Mouse (Mus musculus): ENCODE measurements around the gene Myo1a. TPM values are rescaled to one million over a fixed set of nuclear protein-coding genes. Genes with fewer than 3 reads are reported as not detected.
"Not testable (repeated sequence)": the region's sequence is repeated elsewhere in the genome, so short reads cannot be mapped to it uniquely, and the experiment has no call there.

Gene Myo1a
- polyA plus RNA-seq (2015; fragmentation: Nextera tagmentation; extraction: Ambion mirVana) = 0.31 and 0.42 TPM in 2 replicates

DNA sequence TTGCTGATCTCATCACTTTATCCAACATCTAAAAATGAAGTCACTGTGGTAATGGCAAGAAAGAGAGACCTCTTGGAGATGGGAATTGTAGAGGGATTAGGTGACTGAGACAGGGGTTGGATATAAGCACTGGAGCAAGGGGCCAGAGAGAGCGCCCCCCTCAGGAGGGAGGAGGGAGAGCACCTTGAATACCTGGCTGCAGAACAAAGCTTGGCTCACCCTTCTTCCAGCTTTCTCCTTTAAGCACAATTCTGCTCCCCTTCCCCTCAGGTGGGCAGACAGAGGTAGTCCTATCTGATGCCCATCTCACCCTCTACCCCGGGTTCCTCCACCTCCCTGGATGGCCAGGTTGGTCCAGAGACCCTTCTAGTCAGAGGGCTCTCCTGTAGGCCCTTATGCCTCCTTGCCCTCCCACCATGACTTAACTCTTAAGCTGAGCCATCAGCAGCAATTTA is at the start of gene Myo1a:
Gene Myo1a, plus strand, starts transcription at position 405 of the 455 bp plus-strand sequence.
- no peak within 1 kb of the TSS for H3K9ac ChIP-seq
- WGBS = 69% methylated on average over 2 of the region's 2 CpGs

GRCm38 (mm10) chr10:127657617-127658016 is 47.4 kb upstream of the Myo1a start:
- not testable (repeated sequence) for H3K4me2 ChIP-seq (replicated peaks); H3K27me3 ChIP-seq; H3K9me3 ChIP-seq; ATAC-seq (ENCODE audit: low FRiP score, low read depth); H3K27ac ChIP-seq; H3K9ac ChIP-seq; H3K4me3 ChIP-seq
- Histone ChIP-seq H3K36me3 (peaks cover 43% of the 10 kb centered on the region), H3K4me1 (peaks cover 30% of the 10 kb centered on the region)
- WGBS = 51% methylated on average over 6 of the region's 6 CpGs

More for the DNA sequence above, at the start of gene Myo1a:
- Histone ChIP-seq H3K4me1 (no peaks in the 10 kb centered on the region), H3K4me2 (replicated peaks) (no peak within 1 kb of the TSS), H3K27me3 (no peaks in the 10 kb centered on the region), H3K36me3 (peaks cover 6% of the 10 kb centered on the region; the same call in 1 of the 2 replicates), H3K9me3 (no peaks in the 10 kb centered on the region), H3K4me3 (no peak within 1 kb of the TSS), H3K27ac (no peak within 1 kb of the TSS)
- ATAC-seq (ENCODE audit: low FRiP score, low read depth) = no peak

DNA sequence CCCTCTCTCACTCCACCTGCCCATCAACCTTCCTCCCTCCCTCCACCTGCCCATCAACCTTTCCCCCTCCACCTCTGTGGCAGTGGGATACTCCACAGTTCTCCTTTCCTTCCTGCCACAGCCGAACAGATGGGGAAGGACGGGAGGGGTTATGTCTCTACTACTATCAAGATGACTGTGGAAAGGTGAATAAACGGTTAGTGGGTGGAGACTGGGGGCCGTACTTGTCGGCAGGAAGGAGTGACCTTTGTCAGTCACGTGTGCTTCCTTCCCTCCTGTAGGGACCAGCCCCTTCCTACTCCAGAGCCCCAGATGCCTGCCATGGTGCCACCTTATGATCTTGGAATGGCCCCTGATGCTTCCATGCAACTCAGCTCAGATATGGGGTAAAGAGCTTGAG is 46.9 kb upstream of the Myo1a start:
- Histone ChIP-seq H3K27me3 (no peaks in the 10 kb centered on the region), H3K4me2 (replicated peaks) (0 out of 2 replicates have a peak overlapping the region, but pooled peaks have one; percentile 3), H3K4me1 (peaks cover 34% of the 10 kb centered on the region), H3K9me3 (no peaks in the 10 kb centered on the region), H3K9ac (no peak overlapping the region), H3K4me3 (no peak overlapping the region), H3K36me3 (peaks cover 47% of the 10 kb centered on the region), H3K27ac (no peak overlapping the region)
- ATAC-seq (ENCODE audit: low FRiP score, low read depth) = no peak
- 19% methylated on average over 6 of the region's 6 CpGs for WGBS

GRCm38 (mm10) chr10:127659551-127659950 is 45.4 kb upstream of the Myo1a start:
- no peak overlapping the region for H3K4me3 ChIP-seq
- 0 out of 2 replicates have a peak overlapping the region, but pooled peaks have one; percentile 2 for H3K9ac ChIP-seq
- H3K27ac ChIP-seq = no peak overlapping the region
- ATAC-seq (ENCODE audit: low FRiP score, low read depth) = no peak
- no peaks in the 10 kb centered on the region for H3K27me3 ChIP-seq
- H3K4me1 ChIP-seq = peaks cover 49% of the 10 kb centered on the region
- H3K4me2 ChIP-seq (replicated peaks) = no peak overlapping the region
- no peaks in the 10 kb centered on the region for H3K9me3 ChIP-seq
- H3K36me3 ChIP-seq = peaks cover 61% of the 10 kb centered on the region
- WGBS = 58% methylated on average over 1 of the region's 1 CpGs

GRCm38 (mm10) chr10:127661291-127661914 is 43.6 kb upstream of the Myo1a start:
- 27% methylated on average over 14 of the region's 14 CpGs for WGBS
- Histone ChIP-seq H3K9ac (peak overlapping the region; percentile 56), H3K9me3 (no peaks in the 10 kb centered on the region), H3K27me3 (no peaks in the 10 kb centered on the region), H3K4me1 (peaks cover 55% of the 10 kb centered on the region), H3K27ac (peak overlapping the region; percentile 85; the same call in 1 of the 2 replicates), H3K36me3 (peaks cover 55% of the 10 kb centered on the region), H3K4me3 (peak overlapping the region; percentile 25), H3K4me2 (replicated peaks) (peak overlapping the region; percentile 94)
- no peak for ATAC-seq (ENCODE audit: low FRiP score, low read depth)

GRCm38 (mm10) chr10:127661915-127662663 is 42.9 kb upstream of the Myo1a start:
- WGBS = 9% methylated on average over 16 of the region's 16 CpGs
- Histone ChIP-seq H3K9ac (peak overlapping the region; percentile 56), H3K27me3 (no peaks in the 10 kb centered on the region), H3K27ac (peak overlapping the region; percentile 85), H3K4me2 (replicated peaks) (peak overlapping the region; percentile 94), H3K4me1 (peaks cover 55% of the 10 kb centered on the region), H3K36me3 (peaks cover 55% of the 10 kb centered on the region), H3K9me3 (no peaks in the 10 kb centered on the region), H3K4me3 (peak overlapping the region; percentile 25)
- no peak for ATAC-seq (ENCODE audit: low FRiP score, low read depth)

DNA sequence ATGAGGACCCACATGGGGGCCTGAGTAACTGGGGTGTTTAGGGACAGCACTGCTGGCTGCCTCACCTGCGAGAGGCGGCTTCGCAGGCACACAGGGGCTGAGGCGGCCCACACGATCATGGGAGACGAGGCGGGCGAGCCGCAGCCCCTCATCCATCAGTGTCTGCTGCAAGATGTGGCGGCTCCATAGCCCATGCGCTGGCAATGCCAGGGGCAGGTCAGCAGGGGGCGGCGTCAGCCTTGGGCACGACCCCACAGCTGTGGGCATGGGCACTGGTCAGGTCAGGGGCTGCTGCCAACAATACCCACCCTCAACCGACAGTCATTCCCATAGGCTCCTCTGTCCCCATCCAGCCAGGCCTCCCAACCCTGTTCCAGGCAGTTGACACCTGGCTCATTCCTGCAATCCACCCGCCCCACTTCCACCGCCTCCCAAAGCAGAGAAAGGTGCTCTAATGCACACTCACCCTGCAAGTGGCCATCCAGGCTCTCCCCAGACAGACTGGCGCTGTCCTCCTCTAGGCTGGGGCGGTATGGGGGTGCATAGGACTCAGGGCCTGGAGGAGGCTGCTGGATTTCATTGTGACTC is 42.2 kb upstream of the Myo1a start:
- Histone ChIP-seq H3K27ac (peak overlapping the region; percentile 85), H3K9ac (peak overlapping the region; percentile 94), H3K9me3 (no peaks in the 10 kb centered on the region), H3K27me3 (no peaks in the 10 kb centered on the region), H3K4me1 (peaks cover 55% of the 10 kb centered on the region), H3K36me3 (peaks cover 55% of the 10 kb centered on the region), H3K4me3 (peak overlapping the region; percentile 25), H3K4me2 (replicated peaks) (peak overlapping the region; percentile 94)
- ATAC-seq (ENCODE audit: low FRiP score, low read depth) = no peak
- WGBS = 18% methylated on average over 19 of the region's 19 CpGs

DNA sequence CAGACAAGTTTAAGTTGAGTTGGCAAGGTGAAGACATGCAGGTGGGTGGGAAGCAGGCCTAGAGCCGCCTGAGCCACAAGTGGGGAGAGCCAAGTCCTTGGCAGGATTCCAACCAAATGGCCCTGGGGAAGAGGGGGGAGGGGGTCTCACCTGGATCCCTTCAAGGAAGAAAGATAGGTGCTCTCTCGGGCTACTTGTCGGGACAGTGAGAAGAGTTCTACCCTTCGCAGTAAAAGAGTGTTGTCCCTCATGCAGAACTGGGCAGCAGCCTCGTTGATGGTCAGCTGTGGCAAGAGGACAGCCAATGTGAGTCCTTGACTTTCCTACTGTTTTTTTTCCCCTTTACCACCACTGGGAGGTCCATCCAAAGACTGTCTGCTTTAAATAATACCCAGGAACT is 41.4 kb upstream of the Myo1a start:
- H3K4me1 ChIP-seq = peaks cover 54% of the 10 kb centered on the region
- no peak for ATAC-seq (ENCODE audit: low FRiP score, low read depth)
- peak overlapping the region; percentile 94 for H3K4me2 ChIP-seq (replicated peaks)
- H3K27ac ChIP-seq = peak overlapping the region; percentile 85; the same call in 1 of the 2 replicates
- H3K4me3 ChIP-seq = peak overlapping the region; percentile 86
- no peaks in the 10 kb centered on the region for H3K27me3 ChIP-seq
- WGBS = 9% methylated on average over 5 of the region's 5 CpGs
- peak overlapping the region; percentile 94 for H3K9ac ChIP-seq
- peaks cover 55% of the 10 kb centered on the region for H3K36me3 ChIP-seq
- no peaks in the 10 kb centered on the region for H3K9me3 ChIP-seq

DNA sequence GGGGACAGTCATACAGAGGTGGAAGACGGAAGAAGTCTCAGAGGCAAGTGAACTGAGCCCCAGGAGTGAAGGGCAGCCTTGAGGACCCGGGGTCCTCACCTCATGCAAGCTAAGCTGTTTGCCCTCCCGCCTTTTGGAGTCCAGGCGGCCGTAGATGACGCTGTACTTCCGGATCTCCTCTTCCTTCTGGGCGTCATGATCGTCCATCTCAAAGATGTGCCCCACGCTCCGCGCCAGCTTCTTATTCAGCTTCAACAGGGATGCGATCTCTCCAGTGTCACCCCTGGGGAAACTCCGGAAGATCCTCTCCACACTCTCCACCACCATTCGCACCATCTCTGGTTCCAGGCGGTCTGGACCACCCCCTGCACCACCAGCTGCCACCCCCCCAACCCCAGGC is 40.8 kb upstream of the Myo1a start:
- peak overlapping the region; percentile 85; the same call in 1 of the 2 replicates for H3K27ac ChIP-seq
- no peaks in the 10 kb centered on the region for H3K27me3 ChIP-seq
- H3K4me2 ChIP-seq (replicated peaks) = peak overlapping the region; percentile 94
- peak overlapping the region; percentile 94 for H3K9ac ChIP-seq
- H3K9me3 ChIP-seq = no peaks in the 10 kb centered on the region
- WGBS = 27% methylated on average over 16 of the region's 16 CpGs
- H3K4me3 ChIP-seq = peak overlapping the region; percentile 86
- peaks cover 57% of the 10 kb centered on the region for H3K4me1 ChIP-seq
- ATAC-seq (ENCODE audit: low FRiP score, low read depth) = no peak
- peaks cover 55% of the 10 kb centered on the region for H3K36me3 ChIP-seq

DNA sequence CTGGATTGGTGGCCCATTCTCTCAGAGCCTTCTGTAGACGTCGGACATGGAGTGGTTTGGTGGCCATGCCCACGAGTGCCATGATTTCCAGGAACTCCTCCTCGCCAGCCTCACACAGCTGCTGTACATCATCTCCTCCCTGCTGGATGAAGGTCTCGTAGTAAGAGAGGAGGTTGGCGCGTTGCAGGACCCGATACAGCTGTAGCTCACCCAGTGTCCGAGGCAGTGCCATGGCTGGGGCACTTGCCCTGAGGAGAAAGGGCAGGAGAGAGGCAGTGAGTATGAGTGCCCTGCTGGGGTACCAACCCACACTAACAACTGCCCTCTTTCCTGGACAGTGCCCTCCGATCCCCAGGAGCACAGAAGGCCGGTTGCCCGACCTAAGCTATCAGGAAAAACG is 40.1 kb upstream of the Myo1a start:
- no peak for ATAC-seq (ENCODE audit: low FRiP score, low read depth)
- 20% methylated on average over 13 of the region's 13 CpGs for WGBS
- Histone ChIP-seq H3K4me2 (replicated peaks) (peak overlapping the region; percentile 94), H3K27me3 (no peaks in the 10 kb centered on the region), H3K27ac (peak overlapping the region; percentile 100; the same call in 1 of the 2 replicates), H3K9me3 (no peaks in the 10 kb centered on the region), H3K4me1 (peaks cover 63% of the 10 kb centered on the region), H3K4me3 (peak overlapping the region; percentile 86), H3K9ac (peak overlapping the region; percentile 94), H3K36me3 (peaks cover 50% of the 10 kb centered on the region)

- peak overlapping the region; percentile 94 for H3K4me2 ChIP-seq (replicated peaks)
- 4% methylated on average over 14 of the region's 14 CpGs for WGBS
- no peaks in the 10 kb centered on the region for H3K9me3 ChIP-seq
- H3K36me3 ChIP-seq = peaks cover 43% of the 10 kb centered on the region
- peak overlapping the region; percentile 94 for H3K9ac ChIP-seq
- H3K27me3 ChIP-seq = no peaks in the 10 kb centered on the region
- H3K4me3 ChIP-seq = peak overlapping the region; percentile 86
- peak overlapping the region; percentile 100 for H3K27ac ChIP-seq
- peaks cover 67% of the 10 kb centered on the region for H3K4me1 ChIP-seq
- no peak for ATAC-seq (ENCODE audit: low FRiP score, low read depth)
Measured at GRCm38 (mm10) chr10:127665366-127666181, 39.4 kb upstream of the Myo1a start.
